Comparison of ENCODE assay signal across 8 mouse cellular contexts in genomic region chr6:38551062-38551988, GRCm38 (mm10). TPM values are rescaled to one million over a fixed set of nuclear protein-coding genes. Genes with fewer than 3 reads are reported as not detected.
A peak's percentile ranks its signal among the peaks of the same experiment; 100 is the strongest.
DNase-seq lines count a peak whose midpoint lies in the region; ATAC-seq lines count a peak whose summit lies in the region.

Gene Luc7l2, plus strand, starts transcription at chr6:38551334.

- peak within 1 kb of the TSS; percentile 91 for H3K9ac ChIP-seq in intestine, embryonic 14.5 days (ENCODE audit: low read length)

- no peaks in the 10 kb centered on the region for H3K9me3 ChIP-seq in intestine, embryonic 14.5 days (ENCODE audit: control insufficient read depth, low read length)

- intact Hi-C loops in left cerebral cortex, postnatal 14 days (cut with DNase I), result no loop called here

- H3K27me3 ChIP-seq in intestine, embryonic 14.5 days (replicated peaks; ENCODE audit: control insufficient read depth, insufficient read depth, low read length), result no peaks in the 10 kb centered on the region

- peak within 1 kb of the TSS; percentile 59 for H3K4me2 ChIP-seq in intestine, embryonic 14.5 days (ENCODE audit: low read length)

- H3K4me3 ChIP-seq in intestine, embryonic 14.5 days (ENCODE audit: low read depth, low read length), result peak within 1 kb of the TSS; percentile 64

- H3K27ac ChIP-seq in intestine, embryonic 14.5 days (ENCODE audit: low read depth), result peak within 1 kb of the TSS; percentile 99

- H3K4me1 ChIP-seq in intestine, embryonic 14.5 days (replicated peaks; ENCODE audit: control insufficient read depth, insufficient read depth, low read length), result peaks cover 4% of the 10 kb centered on the region; the same call in 1 of the 2 replicates

- peaks cover 10% of the 10 kb centered on the region; the same call in 1 of the 2 replicates for H3K36me3 ChIP-seq in intestine, embryonic 14.5 days (ENCODE audit: control insufficient read depth, insufficient read depth, low read length)

- DNase-seq in adrenal gland, adult 18-20 months (ENCODE audit: low spot score in 2 of 2), result peak; percentile 91
- peak; percentile 99 for DNase-seq in embryo, embryonic 11 days
- DNase-seq in gastrocnemius, postnatal 25 days, result peak; percentile 98
- DNase-seq in intestine, embryonic 14.5 days (ENCODE audit: low spot score), result peak; percentile 96
- peak; percentile 97 to 98 for DNase-seq in left cerebral cortex, postnatal 14 days (ENCODE audit: low spot score in 2 of 2)
- peak; percentile 99 for DNase-seq in mesoderm, embryonic 11.5 days (ENCODE audit: low read depth, low spot score)
- peak; percentile 93 to 95 for DNase-seq in right cerebral cortex, postnatal 36 days (ENCODE audit: low spot score in 2 of 2)
- DNase-seq in yolk sac, embryonic 10.5 days (ENCODE audit: low spot score), result peak; percentile 97

- peak; percentile 89 for ATAC-seq in intestine, embryonic 14.5 days (replicated peaks; ENCODE audit: low FRiP score, low TSS enrichment, low read depth)

- under 1% methylated on average over 93 of the region's 98 CpGs for WGBS in intestine, embryonic 14.5 days

RNA-seq across cellular contexts. Expression of gene Luc7l2, which starts in this region (rescaled TPM):
- 100 to 1,000 TPM; 118 to 152 TPM for total RNA-seq in adrenal gland, adult 18-20 months (2021)
- 10 to 100 TPM; 97.7 to 97.8 TPM for total RNA-seq in gastrocnemius, postnatal 25 days (2021)
- 47.1 and 52.3 TPM in 2 replicates for polyA plus RNA-seq in intestine, embryonic 14.5 days (2014; fragmentation: Nextera tagmentation; extraction: Ambion mirVana)
- 100 to 1,000 TPM; 152 to 154 TPM for total RNA-seq in left cerebral cortex, postnatal 14 days (2021)

Comparison
In these comparisons a context has a peak if more than half of its experiments do, and no peak if none do; other contexts are left out.
1. Peak in every context shown above with its lines: DNase-seq, ATAC-seq, H3K4me3 ChIP-seq and H3K27ac ChIP-seq.